Mouse (Mus musculus) heart, embryonic 14.5 days (tissue): ENCODE results near the gene Gm11938. TPM values are rescaled to one million over a fixed set of nuclear protein-coding genes. Genes with fewer than 3 reads are reported as not detected.

Experiments
- ATAC-seq: fragments of 200-750 bp; cut with Nextera tagmentation; 2 replicates; pipeline ENCODE4 v1.8.0; 2017; ENCODE audit warnings: low read depth, moderate TSS enrichment; ENCODE audit not compliant: insufficient number of reproducible peaks, insufficient read depth, low FRiP score
- H3K27ac ChIP-seq, 2 experiments: fragments of 200-500 bp in 1 of 2; fragments of 300-500 bp in 1 of 2; sonication (generic) in 1 of 2; replicated peaks in 1 of 2; 2 replicates each; pipeline ENCODE4 v1.5.1; 2012 to 2014; ENCODE audit warnings: low read depth in 2 of 2, low read length in 2 of 2, control low read depth in 1 of 2, mild to moderate bottlenecking in 1 of 2, mixed read lengths in 1 of 2; ENCODE audit not compliant: control insufficient read depth in 1 of 2, insufficient read depth in 1 of 2
- H3K27me3 ChIP-seq: fragments of 300-500 bp; sonication (generic); 2 replicates; pipeline ENCODE4 v1.6.1; 2014; ENCODE audit warnings: mild to moderate bottlenecking, low read length, control low read depth; ENCODE audit not compliant: control insufficient read depth, insufficient read depth
- H3K36me3 ChIP-seq: fragments of 300-500 bp; sonication (generic); 2 replicates; pipeline ENCODE4 v1.6.1; 2014; ENCODE audit warnings: mild to moderate bottlenecking, control low read depth, low read length, mixed read lengths; ENCODE audit not compliant: control insufficient read depth, insufficient read depth
- H3K4me1 ChIP-seq, 2 experiments: fragments of 200-500 bp in 1 of 2; fragments of 300-500 bp in 1 of 2; sonication (generic) in 1 of 2; 2 replicates each; pipeline ENCODE4 v1.6.1; 2012 to 2014; ENCODE audit warnings: low read length in 2 of 2, control low read depth in 1 of 2, mixed read lengths in 1 of 2; ENCODE audit not compliant: control insufficient read depth in 2 of 2, insufficient read depth in 2 of 2
- H3K4me2 ChIP-seq: fragments of 300-500 bp; sonication (generic); 2 replicates; pipeline ENCODE4 v1.6.1; 2014; ENCODE audit warnings: mild to moderate bottlenecking, low read length
- H3K4me3 ChIP-seq, 2 experiments: fragments of 200-500 bp in 1 of 2; fragments of 300-500 bp in 1 of 2; sonication (generic) in 1 of 2; 2 replicates each; pipeline ENCODE4 v1.5.1; 2012 to 2014; ENCODE audit warnings: low read length in 2 of 2, mild to moderate bottlenecking in 2 of 2, control low read depth in 1 of 2, low read depth in 1 of 2, moderate library complexity in 1 of 2; ENCODE audit not compliant: control insufficient read depth in 1 of 2, insufficient read depth in 1 of 2
- H3K9ac ChIP-seq: fragments of 300-500 bp; sonication (generic); 2 replicates; pipeline ENCODE4 v1.6.1; 2014; ENCODE audit warnings: mild to moderate bottlenecking, low read length
- H3K9me3 ChIP-seq: fragments of 300-500 bp; sonication (generic); 2 replicates; pipeline ENCODE4 v1.6.1; 2016; ENCODE audit warnings: low read length, control low read depth; ENCODE audit not compliant: control insufficient read depth
- WGBS: fragments of 180-500 bp; shearing (Covaris S2); extraction: QIAGEN DNeasy Blood & Tissue Kit; methylation state at CpG from one replicate; pipeline ENCODE4 v1.1.7; 2014; 5-methylcytosine and 5-hydroxymethylcytosine counted together
- polyA plus RNA-seq: library from polyadenylated mRNA; unstranded; fragments of >200 nt; fragmentation: Nextera tagmentation; extraction: Ambion mirVana; gene quantifications from 2 replicates; pipeline ENCODE4 v1.2.1, GENCODE M21; 2014

Gm11938 gene
- polyA plus RNA-seq, 1 experiment from 2014 or later: not detected

DNA sequence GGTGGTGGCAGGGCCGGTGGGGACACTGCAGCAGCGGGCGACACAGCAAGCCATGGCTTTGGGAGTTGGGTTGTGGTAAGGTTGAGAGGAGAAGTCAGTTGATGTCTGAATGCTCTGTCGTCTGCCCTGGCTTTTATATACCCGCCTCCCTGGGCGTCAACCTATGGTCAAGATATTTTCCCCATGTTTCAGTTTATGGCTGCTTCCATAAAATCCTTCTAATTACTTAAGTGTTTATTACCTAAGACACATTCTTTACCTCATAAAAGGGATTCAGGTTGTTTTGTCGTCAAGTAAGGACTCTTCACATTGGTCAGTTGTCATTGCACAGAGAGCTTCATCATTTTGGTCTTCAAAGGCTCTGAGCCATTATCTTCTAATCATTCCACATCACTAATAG lies 36.6 kb downstream of the Gm11938 start, which contains the start of gene Krtap3-1:
Krtap3-1 (minus strand) TSS at position 101 of the 400 bp plus-strand sequence.
- Histone ChIP-seq H3K9me3 (no peaks in the 10 kb centered on the region), H3K4me3 (no peak within 1 kb of the TSS), H3K4me2 (no peak within 1 kb of the TSS), H3K27ac (no peak within 1 kb of the TSS), H3K27me3 (no peaks in the 10 kb centered on the region), H3K9ac (no peak within 1 kb of the TSS), H3K4me1 (no peaks in the 10 kb centered on the region), H3K36me3 (no peaks in the 10 kb centered on the region)
- 83% methylated on average over 7 of the region's 7 CpGs for WGBS
- ATAC-seq: no peak

DNA sequence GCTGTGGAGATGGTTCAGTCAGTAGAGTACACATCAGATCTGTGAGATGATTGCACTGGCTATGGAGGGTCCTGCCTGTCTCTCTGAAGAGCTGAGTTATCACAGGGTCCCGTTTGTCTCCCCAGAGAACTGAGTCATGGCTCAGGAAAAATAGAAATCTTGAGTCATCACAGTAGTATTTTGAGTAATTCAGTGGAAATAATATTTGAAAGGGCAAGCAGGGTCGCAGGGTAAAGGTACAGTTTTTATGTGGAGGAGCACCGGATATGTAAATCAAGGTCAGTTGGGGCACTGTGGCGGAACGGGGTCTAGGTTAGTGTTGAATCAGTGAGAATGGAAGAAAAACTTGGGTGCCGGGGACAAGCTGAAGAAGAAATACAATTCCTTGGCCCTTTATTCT lies 40.5 kb downstream of the Gm11938 start:
- H3K9ac ChIP-seq: no peak overlapping the region
- no peak for ATAC-seq
- no peaks in the 10 kb centered on the region for H3K9me3 ChIP-seq
- H3K4me3 ChIP-seq: no peak overlapping the region
- no peak overlapping the region for H3K4me2 ChIP-seq
- no peaks in the 10 kb centered on the region for H3K4me1 ChIP-seq
- no peaks in the 10 kb centered on the region for H3K27me3 ChIP-seq
- H3K27ac ChIP-seq: no peak overlapping the region
- 78% methylated on average over 6 of the region's 6 CpGs for WGBS
- H3K36me3 ChIP-seq: no peaks in the 10 kb centered on the region

- Histone ChIP-seq H3K4me1 (no peaks in the 10 kb centered on the region), H3K36me3 (no peaks in the 10 kb centered on the region), H3K27ac (no peak within 1 kb of the TSS), H3K27me3 (no peaks in the 10 kb centered on the region), H3K4me2 (no peak within 1 kb of the TSS), H3K9me3 (no peaks in the 10 kb centered on the region), H3K4me3 (no peak within 1 kb of the TSS), H3K9ac (no peak within 1 kb of the TSS)
- no peak for ATAC-seq
- 86% methylated on average over 9 of the region's 9 CpGs for WGBS
These were observed 43.7 kb downstream of the Gm11938 start, which contains the start of gene Gm11939 for GRCm38 (mm10) chr11:99559366-99559765. Gene Gm11939 (minus strand): TSS chr11:99559466.

DNA sequence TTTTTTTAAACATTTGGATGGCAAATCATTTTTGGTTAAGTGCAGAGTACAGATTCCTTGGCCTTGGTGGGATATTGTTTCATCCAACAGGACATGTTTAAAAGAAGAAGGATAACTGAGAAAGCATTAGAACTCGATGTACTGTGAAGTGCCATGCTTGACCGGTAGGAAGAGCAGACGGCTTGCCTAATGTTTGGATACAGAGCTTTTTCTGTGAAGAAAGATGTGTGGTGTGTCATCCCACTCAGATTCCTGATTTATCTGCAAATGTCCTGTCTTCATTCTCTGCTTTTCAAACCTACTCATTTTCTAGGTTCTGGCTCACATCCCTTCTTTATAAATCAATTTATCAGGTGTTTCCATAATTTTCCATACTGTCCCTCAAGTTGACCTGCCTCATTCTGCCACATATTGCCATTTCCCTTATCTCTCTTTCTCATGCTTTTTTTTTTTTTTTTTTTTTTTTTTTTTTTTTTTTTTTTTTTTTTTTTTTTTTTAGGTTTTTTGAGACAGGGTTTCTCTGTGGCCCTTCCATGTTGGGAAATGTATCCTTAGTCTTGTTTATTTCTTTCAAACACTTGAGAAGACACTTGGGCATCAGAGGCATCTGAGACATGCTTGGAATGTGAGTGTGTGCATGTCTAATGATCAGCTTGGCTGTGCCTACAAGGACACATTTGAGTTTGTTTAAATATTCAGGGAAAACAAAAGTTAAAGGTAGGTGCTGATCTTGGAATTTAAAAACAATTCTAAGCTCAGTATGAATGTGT lies 44.9 kb downstream of the Gm11938 start:
- no peak overlapping the region for H3K4me2 ChIP-seq
- H3K27me3 ChIP-seq: no peaks in the 10 kb centered on the region
- ATAC-seq: no peak
- no peak overlapping the region for H3K9ac ChIP-seq
- 72% methylated on average over 3 of the region's 3 CpGs for WGBS
- H3K4me3 ChIP-seq: no peak overlapping the region
- no peak overlapping the region for H3K27ac ChIP-seq
- no peaks in the 10 kb centered on the region for H3K9me3 ChIP-seq
- H3K36me3 ChIP-seq: no peaks in the 10 kb centered on the region
- no peaks in the 10 kb centered on the region for H3K4me1 ChIP-seq

GRCm38 (mm10) chr11:99556753-99557152 lies 46.4 kb downstream of the Gm11938 start, which contains the start of gene Krtap3-2:
Gene Krtap3-2 (minus strand): TSS chr11:99556853.
- 72% methylated on average over 2 of the region's 2 CpGs for WGBS
- no peak within 1 kb of the TSS for H3K4me2 ChIP-seq
- no peak within 1 kb of the TSS for H3K27ac ChIP-seq
- H3K27me3 ChIP-seq: no peaks in the 10 kb centered on the region
- no peaks in the 10 kb centered on the region for H3K36me3 ChIP-seq
- no peak within 1 kb of the TSS for H3K9ac ChIP-seq
- H3K4me3 ChIP-seq: no peak within 1 kb of the TSS
- no peaks in the 10 kb centered on the region for H3K9me3 ChIP-seq
- no peaks in the 10 kb centered on the region for H3K4me1 ChIP-seq
- ATAC-seq: no peak

DNA sequence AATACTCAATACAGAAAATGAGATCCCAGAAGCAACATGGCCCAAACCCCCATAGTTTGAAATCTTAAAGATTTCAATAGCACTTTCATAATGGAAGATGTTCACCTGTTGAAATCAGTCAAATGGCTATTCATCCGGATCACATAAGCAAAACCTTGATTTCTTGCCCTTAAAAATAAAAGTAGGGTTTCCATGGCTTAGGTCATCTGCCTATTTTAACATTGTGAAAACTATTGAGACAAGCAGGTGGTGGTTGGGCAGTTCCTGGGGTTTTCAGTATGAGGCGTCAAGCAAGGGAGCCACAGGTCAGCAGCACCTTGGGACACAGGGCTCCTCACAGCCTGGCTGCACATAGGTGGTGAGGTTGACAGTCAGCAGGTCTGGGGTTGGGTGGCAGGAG lies 46.9 kb downstream of the Gm11938 start:
- no peaks in the 10 kb centered on the region for H3K27me3 ChIP-seq
- no peaks in the 10 kb centered on the region for H3K4me1 ChIP-seq
- H3K9me3 ChIP-seq: no peaks in the 10 kb centered on the region
- H3K36me3 ChIP-seq: no peaks in the 10 kb centered on the region
- H3K4me2 ChIP-seq: no peak overlapping the region
- 77% methylated on average over 2 of the region's 2 CpGs for WGBS
- H3K9ac ChIP-seq: no peak overlapping the region
- no peak overlapping the region for H3K27ac ChIP-seq
- no peak overlapping the region for H3K4me3 ChIP-seq
- ATAC-seq: no peak
